Mouse (Mus musculus): ENCODE measurements around the gene Nodal.

Gene Nodal

GRCm38 (mm10) chr10:61399156-61399734, 18.5 kb upstream of the Nodal start:
- peak; percentile 71 to 75 for DNase-seq

GRCm38 (mm10) chr10:61400407-61400806, 17.4 kb upstream of the Nodal start:
- no peak for DNase-seq

- DNase-seq = no peak
Measured at GRCm38 (mm10) chr10:61402480-61402879, 15.3 kb upstream of the Nodal start.

GRCm38 (mm10) chr10:61402911-61403310, 14.9 kb upstream of the Nodal start:
- no peak for DNase-seq

GRCm38 (mm10) chr10:61405958-61406357, 11.8 kb upstream of the Nodal start:
- no peak for DNase-seq

GRCm38 (mm10) chr10:61409776-61410175, 8.0 kb upstream of the Nodal start:
- no peak for DNase-seq

- no peak for DNase-seq
Measured at GRCm38 (mm10) chr10:61410193-61410592, 7.6 kb upstream of the Nodal start.

GRCm38 (mm10) chr10:61412910-61413625, 4.7 kb upstream of the Nodal start:
- DNase-seq = no peak

GRCm38 (mm10) chr10:61415240-61415639, 2.5 kb upstream of the Nodal start:
- no peak for DNase-seq

GRCm38 (mm10) chr10:61415890-61416289, 1.9 kb upstream of the Nodal start:
- no peak for DNase-seq

- DNase-seq = no peak
Measured at GRCm38 (mm10) chr10:61416561-61416960, 1.2 kb upstream of the Nodal start.

GRCm38 (mm10) chr10:61417046-61417445, 726 bp upstream of the Nodal start:
- no peak for DNase-seq

- no peak for DNase-seq
Measured at GRCm38 (mm10) chr10:61418131-61418900, 544 bp downstream of the Nodal start.

GRCm38 (mm10) chr10:61419146-61419545, 1.4 kb downstream of the Nodal start:
- no peak for DNase-seq

- DNase-seq = no peak
Measured at GRCm38 (mm10) chr10:61420011-61420410, 2.2 kb downstream of the Nodal start.

GRCm38 (mm10) chr10:61422861-61423260, 5.1 kb downstream of the Nodal start:
- DNase-seq = no peak

- DNase-seq = peak in 1 of 2 experiments; percentile 26
Measured at GRCm38 (mm10) chr10:61423289-61423688, 5.5 kb downstream of the Nodal start.

GRCm38 (mm10) chr10:61424500-61424899, 6.7 kb downstream of the Nodal start:
- no peak for DNase-seq

- no peak for DNase-seq
Measured at GRCm38 (mm10) chr10:61425047-61425446, 7.3 kb downstream of the Nodal start.

- DNase-seq = no peak
Measured at GRCm38 (mm10) chr10:61426251-61426757, 8.5 kb downstream of the Nodal start.

- no peak for DNase-seq
Measured at GRCm38 (mm10) chr10:61427951-61428350, 10.2 kb downstream of the Nodal start.

- DNase-seq = no peak
Measured at GRCm38 (mm10) chr10:61428416-61428815, 10.6 kb downstream of the Nodal start.

GRCm38 (mm10) chr10:61429043-61429442, 11.3 kb downstream of the Nodal start:
- no peak for DNase-seq

GRCm38 (mm10) chr10:61431375-61431774, 13.6 kb downstream of the Nodal start:
- DNase-seq = no peak

All from cerebellum, adult 18-20 months (tissue).